Comparison of ENCODE assay signal across 8 mouse cellular contexts in the genomic region with DNA sequence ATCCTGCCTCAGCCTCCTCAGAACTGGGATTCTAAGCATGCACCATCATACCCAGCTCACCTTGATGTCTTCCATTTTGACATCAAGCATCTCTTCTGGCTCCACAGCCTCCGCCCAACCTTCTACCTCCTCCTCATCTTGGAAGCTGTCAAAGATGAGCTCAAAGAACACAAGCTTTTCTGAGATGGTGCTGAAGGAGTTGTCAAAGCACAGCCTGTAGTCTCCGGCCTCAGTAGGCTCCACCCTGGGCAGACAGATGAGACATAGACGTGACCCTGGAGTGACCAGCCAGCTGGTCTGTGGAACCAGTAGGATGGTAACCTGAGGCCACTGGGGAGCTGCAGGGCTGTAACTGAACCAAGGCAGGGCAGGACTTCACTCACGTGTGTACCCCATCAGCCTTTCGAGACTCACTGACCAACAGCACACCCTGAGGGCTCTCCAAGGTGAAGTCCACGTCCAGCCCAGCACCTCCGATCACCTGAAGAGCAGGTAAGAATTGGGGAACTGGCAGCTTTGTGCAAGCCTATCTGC. TPM values are rescaled to one million over a fixed set of nuclear protein-coding genes. Genes with fewer than 3 reads are reported as not detected.
DNase-seq lines count a peak whose midpoint lies in the region; ATAC-seq lines count a peak whose summit lies in the region.

No protein-coding gene starts in this region.

- H3K4me1 ChIP-seq in heart, embryonic 12.5 days (replicated peaks), result peaks cover 14% of the 10 kb centered on the region
- H3K4me1 ChIP-seq in hindbrain, embryonic 10.5 days (replicated peaks), result peaks cover 18% of the 10 kb centered on the region
- H3K4me1 ChIP-seq in midbrain, embryonic 10.5 days, result peaks cover 20% of the 10 kb centered on the region

- H3K9me3 ChIP-seq in heart, embryonic 12.5 days (replicated peaks), result peaks cover 6% of the 10 kb centered on the region; the same call in 1 of the 2 replicates
- no peaks in the 10 kb centered on the region for H3K9me3 ChIP-seq in hindbrain, embryonic 10.5 days
- no peaks in the 10 kb centered on the region for H3K9me3 ChIP-seq in midbrain, embryonic 10.5 days (replicated peaks)

- DNase-seq in heart, postnatal 4 days, result no peak
- DNase-seq in NIH3T3 (ENCODE audit: low read depth), result peak; percentile 18
- DNase-seq in hindbrain, embryonic 10.5 days (ENCODE audit: low spot score), result no peak
- DNase-seq in midbrain, embryonic 10.5 days (ENCODE audit: low spot score), result no peak
- no peak for DNase-seq in T-cell, adult 2 months (ENCODE audit: low spot score)
- DNase-seq in spleen, postnatal 36 days (ENCODE audit: low spot score in 2 of 2), result no peak
- no peak for DNase-seq in thymus, postnatal 25 days

- peak overlapping the region; percentile 79 for H3K4me3 ChIP-seq in heart, embryonic 12.5 days
- peak overlapping the region; percentile 75 for H3K4me3 ChIP-seq in hindbrain, embryonic 10.5 days
- H3K4me3 ChIP-seq in midbrain, embryonic 10.5 days, result peak overlapping the region; percentile 75

- no peak for ATAC-seq in heart, embryonic 12.5 days (ENCODE audit: insufficient number of reproducible peaks, low FRiP score)

- peaks cover 50% of the 10 kb centered on the region for H3K36me3 ChIP-seq in heart, embryonic 12.5 days
- H3K36me3 ChIP-seq in hindbrain, embryonic 10.5 days, result peaks cover 53% of the 10 kb centered on the region
- H3K36me3 ChIP-seq in midbrain, embryonic 10.5 days, result peaks cover 53% of the 10 kb centered on the region

- no peaks in the 10 kb centered on the region for H3K27me3 ChIP-seq in heart, embryonic 12.5 days (replicated peaks)
- H3K27me3 ChIP-seq in hindbrain, embryonic 10.5 days (ENCODE audit: insufficient read depth, poor library complexity, severe bottlenecking), result no peaks in the 10 kb centered on the region
- H3K27me3 ChIP-seq in midbrain, embryonic 10.5 days (ENCODE audit: low read depth, poor library complexity, severe bottlenecking), result no peaks in the 10 kb centered on the region

- H3K4me2 ChIP-seq in heart, embryonic 12.5 days, result peak overlapping the region; percentile 82

- 78% methylated on average over 7 of the region's 7 CpGs for WGBS in heart, embryonic 12.5 days
- WGBS in hindbrain, embryonic 10.5 days, result 80% methylated on average over 7 of the region's 7 CpGs
- 84% methylated on average over 7 of the region's 7 CpGs for WGBS in midbrain, embryonic 10.5 days

- H3K9ac ChIP-seq in heart, embryonic 12.5 days, result peak overlapping the region; percentile 82; the same call in 1 of the 2 replicates

- H3K27ac ChIP-seq in heart, embryonic 12.5 days (ENCODE audit: poor library complexity, severe bottlenecking), result no peak overlapping the region
- 0 out of 2 replicates have a peak overlapping the region, but pooled peaks have one; percentile 93 for H3K27ac ChIP-seq in hindbrain, embryonic 10.5 days
- 0 out of 2 replicates have a peak overlapping the region, but pooled peaks have one; percentile 92 for H3K27ac ChIP-seq in midbrain, embryonic 10.5 days (replicated peaks)

RNA-seq across cellular contexts. Expression of gene Tmed1, which starts 1.1 kb away (rescaled TPM):
- polyA plus RNA-seq in heart, embryonic 12.5 days (2016; fragmentation: Nextera tagmentation; extraction: Ambion mirVana), result 89.4 and 92.3 TPM in 2 replicates
- 10 to 100 TPM; 38.6 to 46.3 TPM for total RNA-seq in heart, postnatal 4 days (2021)
- 103 and 110 TPM in 2 replicates for polyA plus RNA-seq in hindbrain, embryonic 10.5 days (2016; fragmentation: Nextera tagmentation; extraction: Ambion mirVana)
- 106 and 116 TPM in 2 replicates for polyA plus RNA-seq in midbrain, embryonic 10.5 days (2016; fragmentation: Nextera tagmentation; extraction: Ambion mirVana)

RNA-seq across cellular contexts. Expression of gene AB124611, which starts 17.0 kb away (rescaled TPM):
- polyA plus RNA-seq in heart, embryonic 12.5 days (2016; fragmentation: Nextera tagmentation; extraction: Ambion mirVana), result 1.4 and 1.6 TPM in 2 replicates
- 1 to 10 TPM in 1 of 2 experiments, under 1 TPM in 1; 0.95 to 1.1 TPM for total RNA-seq in heart, postnatal 4 days (2021)
- 4.9 and 5.8 TPM in 2 replicates for polyA plus RNA-seq in hindbrain, embryonic 10.5 days (2016; fragmentation: Nextera tagmentation; extraction: Ambion mirVana)
- polyA plus RNA-seq in midbrain, embryonic 10.5 days (2016; fragmentation: Nextera tagmentation; extraction: Ambion mirVana), result 6.0 and 7.1 TPM in 2 replicates

RNA-seq across cellular contexts. Expression of gene Carm1, which starts 37.8 kb away (rescaled TPM):
- 49.9 and 53.8 TPM in 2 replicates for polyA plus RNA-seq in heart, embryonic 12.5 days (2016; fragmentation: Nextera tagmentation; extraction: Ambion mirVana)
- 10 to 100 TPM; 70.5 to 79.0 TPM for total RNA-seq in heart, postnatal 4 days (2021)
- polyA plus RNA-seq in hindbrain, embryonic 10.5 days (2016; fragmentation: Nextera tagmentation; extraction: Ambion mirVana), result 66.3 and 71.9 TPM in 2 replicates
- polyA plus RNA-seq in midbrain, embryonic 10.5 days (2016; fragmentation: Nextera tagmentation; extraction: Ambion mirVana), result 54.3 and 57.5 TPM in 2 replicates
